Mouse (Mus musculus): ENCODE measurements around the gene Spns1. TPM values are rescaled to one million over a fixed set of nuclear protein-coding genes. Genes with fewer than 3 reads are reported as not detected.

The Spns1 gene
- polyA plus RNA-seq, 2 experiments, result 11.6 to 21.7 TPM

DNA sequence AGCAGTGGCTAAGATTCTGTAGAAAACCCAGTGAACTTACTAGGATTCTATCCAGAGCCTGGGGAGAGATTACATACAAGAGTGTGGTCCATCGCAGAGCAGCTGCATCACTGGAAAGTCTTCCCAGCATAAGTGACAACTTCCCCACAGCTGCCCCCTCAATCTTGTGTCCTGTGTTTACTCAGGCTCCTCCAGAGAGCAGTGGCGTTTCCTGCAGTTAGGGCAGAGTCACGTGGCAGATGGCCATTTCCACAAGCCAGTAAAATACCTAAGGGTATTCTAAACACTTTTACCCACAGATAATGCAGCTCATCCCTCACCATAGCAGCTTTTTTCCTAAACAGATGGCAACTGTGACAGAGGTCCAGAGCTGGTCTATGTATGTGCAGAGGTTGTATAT, 52.5 kb downstream of the Spns1 start:
- no peak for TF ChIP-seq CTCF (IDR thresholded peaks at IDR 0.05; ENCODE audit: low read depth)
- no peak for TF ChIP-seq EP300 (IDR thresholded peaks at IDR 0.05; ENCODE audit: low read depth)
- ATAC-seq (ENCODE audit: insufficient read depth), result no peak
- no peaks in the 10 kb centered on the region for H3K36me3 ChIP-seq (replicated peaks; ENCODE audit: control insufficient read depth, insufficient read depth, low read depth)
- no peak overlapping the region for H3K27ac ChIP-seq
- H3K4me2 ChIP-seq (ENCODE audit: low read depth), result no peak overlapping the region
- H3K9ac ChIP-seq (replicated peaks), result no peak overlapping the region
- H3K4me3 ChIP-seq (ENCODE audit: insufficient read depth in 1 of 2, low read depth in 2 of 2, low read length in 2 of 2), result no peak overlapping the region
- WGBS (ENCODE audit: insufficient replicate concordance), result 5% methylated on average over 3 of the region's 3 CpGs
- DNase-seq (ENCODE audit: low read depth in 3 of 3, low spot score in 3 of 3), result no peak
- H3K4me1 ChIP-seq (replicated peaks; ENCODE audit: control insufficient read depth in 2 of 2, insufficient read depth in 2 of 2, low read length in 1 of 2), result no peaks in the 10 kb centered on the region
- H3K9me3 ChIP-seq (ENCODE audit: control insufficient read depth, low read length), result no peaks in the 10 kb centered on the region
- no peaks in the 10 kb centered on the region for H3K27me3 ChIP-seq (ENCODE audit: control insufficient read depth, insufficient read depth, low read length)

DNA sequence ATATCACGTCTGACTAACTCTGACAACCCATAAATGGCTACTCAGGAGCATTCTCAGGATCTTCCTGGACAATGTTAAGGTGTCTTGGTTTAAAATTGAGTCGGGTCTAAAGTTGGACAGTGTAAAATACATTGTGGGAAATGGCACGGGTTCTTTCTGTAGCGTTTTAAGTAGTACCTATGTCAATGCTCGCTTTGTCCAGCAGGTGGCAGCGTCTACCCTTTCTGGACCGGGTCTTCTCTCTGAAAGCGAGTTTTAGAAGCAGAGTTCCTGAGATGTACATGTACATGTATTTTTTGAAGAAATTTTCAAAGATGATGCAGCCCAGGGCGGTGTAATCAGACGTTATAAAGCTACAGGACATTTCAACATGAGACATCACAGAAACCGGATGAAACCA, 53.5 kb downstream of the Spns1 start:
- DNase-seq (ENCODE audit: low read depth in 3 of 3, low spot score in 3 of 3) (peak; percentile 49 to 58 (median 49)), ATAC-seq (ENCODE audit: insufficient read depth) (no peak)
- Histone ChIP-seq H3K4me2 (ENCODE audit: low read depth) (no peak overlapping the region), H3K4me1 (replicated peaks; ENCODE audit: control insufficient read depth in 2 of 2, insufficient read depth in 2 of 2, low read length in 1 of 2) (no peaks in the 10 kb centered on the region), H3K9ac (replicated peaks) (no peak overlapping the region), H3K9me3 (ENCODE audit: control insufficient read depth, low read length) (no peaks in the 10 kb centered on the region), H3K27me3 (ENCODE audit: control insufficient read depth, insufficient read depth, low read length) (no peaks in the 10 kb centered on the region), H3K36me3 (replicated peaks; ENCODE audit: control insufficient read depth, insufficient read depth, low read depth) (no peaks in the 10 kb centered on the region), H3K27ac (no peak overlapping the region), H3K4me3 (ENCODE audit: insufficient read depth in 1 of 2, low read depth in 2 of 2, low read length in 2 of 2) (no peak overlapping the region)
- WGBS (ENCODE audit: insufficient replicate concordance), result 6% methylated on average over 11 of the region's 11 CpGs
- no peak for TF ChIP-seq EP300 (IDR thresholded peaks at IDR 0.05; ENCODE audit: low read depth)
- TF ChIP-seq CTCF (IDR thresholded peaks at IDR 0.05; ENCODE audit: low read depth), result peak; percentile 85

Small RNA genes within 50 kb of the gene (microRNA-seq; reads per million reads assigned to microRNA genes)
- gene Mir7058, result not detected

Other genes with a start within 250 kb of the Spns1 start
- 47.5 and 52.3 TPM in 2 replicates for gene Xpo6, start 176.9 kb downstream of the Spns1 start, polyA plus RNA-seq (2012; rRNA removed)
- gene Xpo6, start 176.9 kb downstream of the Spns1 start, polyA plus RNA-seq (2014; fragmentation: Nextera tagmentation; extraction: Ambion mirVana), result 18.2 and 19.2 TPM in 2 replicates
- gene Sbk1, start 104.8 kb downstream of the Spns1 start, polyA plus RNA-seq (2012; rRNA removed), result 0.86 and 1.4 TPM in 2 replicates
- 0.87 and 0.90 TPM in 2 replicates for gene Sbk1, start 104.8 kb downstream of the Spns1 start, polyA plus RNA-seq (2014; fragmentation: Nextera tagmentation; extraction: Ambion mirVana)
- gene Lat, start 7.9 kb downstream of the Spns1 start, polyA plus RNA-seq (2012; rRNA removed), result 7.3 and 7.5 TPM in 2 replicates
- gene Lat, start 7.9 kb downstream of the Spns1 start, polyA plus RNA-seq (2014; fragmentation: Nextera tagmentation; extraction: Ambion mirVana), result 7.6 and 9.2 TPM in 2 replicates
- 6.8 and 7.1 TPM in 2 replicates for gene Nfatc2ip, start 19.3 kb upstream of the Spns1 start, polyA plus RNA-seq (2012; rRNA removed)
- 3.0 and 3.1 TPM in 2 replicates for gene Nfatc2ip, start 19.3 kb upstream of the Spns1 start, polyA plus RNA-seq (2014; fragmentation: Nextera tagmentation; extraction: Ambion mirVana)
- 0.30 and 0.35 TPM in 2 replicates for gene Cd19, start 37.4 kb upstream of the Spns1 start, polyA plus RNA-seq (2012; rRNA removed)
- gene Cd19, start 37.4 kb upstream of the Spns1 start, polyA plus RNA-seq (2014; fragmentation: Nextera tagmentation; extraction: Ambion mirVana), result 0.34 and 0.64 TPM in 2 replicates
- 3.4 and 4.4 TPM in 2 replicates for gene Rabep2, start 51.3 kb upstream of the Spns1 start, polyA plus RNA-seq (2012; rRNA removed)
- 3.1 and 4.6 TPM in 2 replicates for gene Rabep2, start 51.3 kb upstream of the Spns1 start, polyA plus RNA-seq (2014; fragmentation: Nextera tagmentation; extraction: Ambion mirVana)
- gene Atp2a1, start 85.7 kb upstream of the Spns1 start, polyA plus RNA-seq (2012; rRNA removed), result 0.15 and 0.16 TPM in 2 replicates
- gene Atp2a1, start 85.7 kb upstream of the Spns1 start, polyA plus RNA-seq (2014; fragmentation: Nextera tagmentation; extraction: Ambion mirVana), result 0.10 TPM in 1 of 2 replicates, not detected in the other
- gene Sh2b1, start 98.0 kb upstream of the Spns1 start, polyA plus RNA-seq (2012; rRNA removed), result 12.4 and 12.9 TPM in 2 replicates
- gene Sh2b1, start 98.0 kb upstream of the Spns1 start, polyA plus RNA-seq (2014; fragmentation: Nextera tagmentation; extraction: Ambion mirVana), result 8.3 and 9.5 TPM in 2 replicates
- 44.6 and 67.8 TPM in 2 replicates for gene Tufm, start 109.9 kb upstream of the Spns1 start, polyA plus RNA-seq (2012; rRNA removed)
- gene Tufm, start 109.9 kb upstream of the Spns1 start, polyA plus RNA-seq (2014; fragmentation: Nextera tagmentation; extraction: Ambion mirVana), result 73.2 and 82.9 TPM in 2 replicates
- gene Atxn2l, start 126.0 kb upstream of the Spns1 start, polyA plus RNA-seq (2012; rRNA removed), result 41.3 and 42.9 TPM in 2 replicates
- gene Atxn2l, start 126.0 kb upstream of the Spns1 start, polyA plus RNA-seq (2014; fragmentation: Nextera tagmentation; extraction: Ambion mirVana), result 17.3 and 24.3 TPM in 2 replicates
- gene Eif3c, start 189.0 kb upstream of the Spns1 start, polyA plus RNA-seq (2012; rRNA removed), result 45.7 and 58.0 TPM in 2 replicates
- 94.4 and 96.2 TPM in 2 replicates for gene Eif3c, start 189.0 kb upstream of the Spns1 start, polyA plus RNA-seq (2014; fragmentation: Nextera tagmentation; extraction: Ambion mirVana)
- gene Apobr, start 207.5 kb upstream of the Spns1 start, polyA plus RNA-seq (2012; rRNA removed), result 1.2 and 1.6 TPM in 2 replicates
- gene Apobr, start 207.5 kb upstream of the Spns1 start, polyA plus RNA-seq (2014; fragmentation: Nextera tagmentation; extraction: Ambion mirVana), result 0.69 TPM in 2 replicates
- gene Cln3, start 208.4 kb upstream of the Spns1 start, polyA plus RNA-seq (2012; rRNA removed), result 8.4 and 8.8 TPM in 2 replicates
- gene Cln3, start 208.4 kb upstream of the Spns1 start, polyA plus RNA-seq (2014; fragmentation: Nextera tagmentation; extraction: Ambion mirVana), result 7.2 and 9.7 TPM in 2 replicates
- gene Il27, start 217.5 kb upstream of the Spns1 start, polyA plus RNA-seq (2012; rRNA removed), result 0.07 TPM in 1 of 2 replicates, not detected in the other
- not detected in 2 replicates for gene Il27, start 217.5 kb upstream of the Spns1 start, polyA plus RNA-seq (2014; fragmentation: Nextera tagmentation; extraction: Ambion mirVana)

All from liver, embryonic 14.5 days (tissue).